Mouse (Mus musculus): ENCODE measurements around the gene Mecom.

GRCm38 (mm10) chr3:30593719-30594485 is 46.1 kb upstream of the Mecom start:
- TF ChIP-seq POLR2A (IDR thresholded peaks at IDR 0.05; ENCODE audit: low read depth, low read length) (no peak), CTCF (IDR thresholded peaks at IDR 0.05; ENCODE audit: extremely low read depth, insufficient read depth, insufficient read length, insufficient replicate concordance) (no peak)
